Mouse (Mus musculus): ENCODE measurements at regions not wholly inside any gene's neighbourhood (a gene's known extent, or its start where the extent isn't known, plus 50 kb on each side); places are given as distances from the start of the nearest gene placed in this dataset.

- WGBS = 63% methylated on average over 6 of the region's 6 CpGs
- ATAC-seq (ENCODE audit: low FRiP score, low TSS enrichment) = no peak
- H3K36me3 ChIP-seq (ENCODE audit: insufficient read depth, low read length) = no peaks in the 10 kb centered on the region
- H3K4me2 ChIP-seq (replicated peaks; ENCODE audit: low read depth, low read length) = no peak overlapping the region
- no peak overlapping the region for H3K27ac ChIP-seq (ENCODE audit: low read length)
- H3K27me3 ChIP-seq (ENCODE audit: insufficient read depth, low read length) = no peaks in the 10 kb centered on the region
- no peaks in the 10 kb centered on the region for H3K9me3 ChIP-seq (ENCODE audit: low read length)
- H3K4me1 ChIP-seq (ENCODE audit: insufficient read depth, low read length) = no peaks in the 10 kb centered on the region
- no peak overlapping the region for H3K9ac ChIP-seq (replicated peaks; ENCODE audit: low read length)
- H3K4me3 ChIP-seq (ENCODE audit: low read length) = no peak overlapping the region
Observed at GRCm38 (mm10) chr7:72027006-72027405, 279.4 kb downstream of the Mctp2 start.

DNA sequence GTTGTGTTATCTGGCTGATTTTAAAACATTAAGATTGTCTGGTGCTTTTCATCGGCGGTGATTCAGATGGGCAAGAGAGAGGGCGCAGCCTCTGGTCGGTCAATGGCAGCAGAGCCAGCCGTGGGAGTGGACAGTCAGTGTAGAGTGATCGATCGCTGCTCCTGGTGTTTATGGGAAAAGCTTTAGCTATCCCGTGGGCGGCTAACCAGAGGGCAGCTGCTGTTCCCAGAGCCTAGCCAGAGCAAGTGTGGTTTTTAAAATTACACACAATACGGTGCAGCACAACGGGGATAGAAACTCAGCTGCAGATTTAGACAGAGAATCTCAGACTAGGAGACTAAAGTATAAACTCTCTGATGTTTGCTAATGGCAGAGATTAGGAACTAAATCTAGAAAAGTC is 297.3 kb downstream of the Mctp2 start:
- no peak overlapping the region for H3K9ac ChIP-seq (replicated peaks; ENCODE audit: low read length)
- H3K27me3 ChIP-seq (ENCODE audit: insufficient read depth, low read length) = no peaks in the 10 kb centered on the region
- no peaks in the 10 kb centered on the region for H3K9me3 ChIP-seq (ENCODE audit: low read length)
- no peaks in the 10 kb centered on the region for H3K36me3 ChIP-seq (ENCODE audit: insufficient read depth, low read length)
- ATAC-seq (ENCODE audit: low FRiP score, low TSS enrichment) = no peak
- no peak overlapping the region for H3K4me3 ChIP-seq (ENCODE audit: low read length)
- no peak overlapping the region for H3K4me2 ChIP-seq (replicated peaks; ENCODE audit: low read depth, low read length)
- H3K27ac ChIP-seq (ENCODE audit: low read length) = no peak overlapping the region
- WGBS = 60% methylated on average over 11 of the region's 11 CpGs
- no peaks in the 10 kb centered on the region for H3K4me1 ChIP-seq (ENCODE audit: insufficient read depth, low read length)

DNA sequence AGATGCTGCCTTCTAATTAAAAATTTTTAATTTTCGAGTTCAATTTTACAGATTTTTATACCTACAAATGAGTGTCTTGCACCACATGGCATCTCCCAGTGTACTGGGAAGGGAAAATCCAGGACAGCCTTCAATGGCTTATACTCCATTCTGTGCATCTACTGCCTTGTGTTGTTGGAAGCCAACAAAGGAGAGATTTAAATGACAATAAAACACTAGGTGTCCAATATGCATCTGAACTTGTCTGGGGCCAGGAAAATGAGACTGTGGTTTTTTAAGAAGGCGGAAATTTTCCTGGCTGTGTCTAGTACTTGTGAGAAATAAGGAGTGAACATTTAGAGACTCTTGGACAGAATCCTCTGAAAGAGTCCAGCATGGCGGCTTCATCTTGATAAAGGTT is 302.1 kb downstream of the Mctp2 start:
- Histone ChIP-seq H3K36me3 (ENCODE audit: insufficient read depth, low read length) (no peaks in the 10 kb centered on the region), H3K27me3 (ENCODE audit: insufficient read depth, low read length) (no peaks in the 10 kb centered on the region), H3K4me1 (ENCODE audit: insufficient read depth, low read length) (no peaks in the 10 kb centered on the region), H3K9ac (replicated peaks; ENCODE audit: low read length) (no peak overlapping the region), H3K27ac (ENCODE audit: low read length) (no peak overlapping the region), H3K4me2 (replicated peaks; ENCODE audit: low read depth, low read length) (no peak overlapping the region), H3K9me3 (ENCODE audit: low read length) (no peaks in the 10 kb centered on the region), H3K4me3 (ENCODE audit: low read length) (no peak overlapping the region)
- ATAC-seq (ENCODE audit: low FRiP score, low TSS enrichment) = no peak
- 86% methylated on average over 3 of the region's 3 CpGs for WGBS

- Histone ChIP-seq H3K27ac (ENCODE audit: low read length) (no peak overlapping the region), H3K9ac (replicated peaks; ENCODE audit: low read length) (no peak overlapping the region), H3K4me3 (ENCODE audit: low read length) (no peak overlapping the region), H3K27me3 (ENCODE audit: insufficient read depth, low read length) (no peaks in the 10 kb centered on the region), H3K4me1 (ENCODE audit: insufficient read depth, low read length) (no peaks in the 10 kb centered on the region), H3K4me2 (replicated peaks; ENCODE audit: low read depth, low read length) (no peak overlapping the region), H3K9me3 (ENCODE audit: low read length) (no peaks in the 10 kb centered on the region), H3K36me3 (ENCODE audit: insufficient read depth, low read length) (no peaks in the 10 kb centered on the region)
- WGBS = 87% methylated on average over 3 of the region's 3 CpGs
- ATAC-seq (ENCODE audit: low FRiP score, low TSS enrichment) = no peak
Observed at GRCm38 (mm10) chr7:71992526-71992925, 313.9 kb downstream of the Mctp2 start.

DNA sequence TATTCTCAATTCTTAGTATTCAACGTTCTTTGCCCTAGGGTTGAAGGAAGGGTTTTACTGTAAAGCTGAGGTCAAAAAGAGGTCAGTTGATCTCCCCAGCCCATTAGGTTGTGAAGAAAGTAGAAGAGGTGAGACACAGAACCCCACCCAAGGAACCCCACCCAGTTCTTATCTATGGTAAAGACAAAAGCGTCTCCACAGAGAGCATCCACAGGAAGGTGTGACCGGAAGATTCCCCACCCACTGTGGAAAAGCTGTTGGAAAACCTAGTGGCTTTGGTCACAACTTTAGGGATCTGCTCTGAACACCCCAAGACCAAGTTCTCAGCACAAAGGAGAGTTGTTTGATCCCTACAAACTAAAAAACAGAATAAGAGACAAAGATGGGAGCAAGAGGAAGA is 314.6 kb downstream of the Mctp2 start:
- no peak for ATAC-seq (ENCODE audit: low FRiP score, low TSS enrichment)
- Histone ChIP-seq H3K9ac (replicated peaks; ENCODE audit: low read length) (no peak overlapping the region), H3K4me1 (ENCODE audit: insufficient read depth, low read length) (no peaks in the 10 kb centered on the region), H3K27me3 (ENCODE audit: insufficient read depth, low read length) (no peaks in the 10 kb centered on the region), H3K27ac (ENCODE audit: low read length) (no peak overlapping the region), H3K36me3 (ENCODE audit: insufficient read depth, low read length) (no peaks in the 10 kb centered on the region), H3K4me3 (ENCODE audit: low read length) (no peak overlapping the region), H3K9me3 (ENCODE audit: low read length) (no peaks in the 10 kb centered on the region), H3K4me2 (replicated peaks; ENCODE audit: low read depth, low read length) (no peak overlapping the region)
- 87% methylated on average over 3 of the region's 3 CpGs for WGBS

- no peaks in the 10 kb centered on the region for H3K9me3 ChIP-seq (ENCODE audit: low read length)
- no peaks in the 10 kb centered on the region for H3K27me3 ChIP-seq (ENCODE audit: insufficient read depth, low read length)
- no peak overlapping the region for H3K4me3 ChIP-seq (ENCODE audit: low read length)
- H3K36me3 ChIP-seq (ENCODE audit: insufficient read depth, low read length) = no peaks in the 10 kb centered on the region
- ATAC-seq (ENCODE audit: low FRiP score, low TSS enrichment) = 0 out of 2 replicates have a peak, but pooled peaks have one; percentile 27
- no peak overlapping the region for H3K4me2 ChIP-seq (replicated peaks; ENCODE audit: low read depth, low read length)
- no peaks in the 10 kb centered on the region for H3K4me1 ChIP-seq (ENCODE audit: insufficient read depth, low read length)
- no peak overlapping the region for H3K27ac ChIP-seq (ENCODE audit: low read length)
- 74% methylated on average over 4 of the region's 4 CpGs for WGBS
- H3K9ac ChIP-seq (replicated peaks; ENCODE audit: low read length) = no peak overlapping the region
Observed at GRCm38 (mm10) chr7:71991206-71991605, 315.2 kb downstream of the Mctp2 start.

- no peak overlapping the region for H3K27ac ChIP-seq (ENCODE audit: low read length)
- ATAC-seq (ENCODE audit: low FRiP score, low TSS enrichment) = no peak
- no peaks in the 10 kb centered on the region for H3K27me3 ChIP-seq (ENCODE audit: insufficient read depth, low read length)
- H3K4me1 ChIP-seq (ENCODE audit: insufficient read depth, low read length) = peaks cover 4% of the 10 kb centered on the region; the same call in 1 of the 2 replicates
- H3K36me3 ChIP-seq (ENCODE audit: insufficient read depth, low read length) = no peaks in the 10 kb centered on the region
- no peak overlapping the region for H3K9ac ChIP-seq (replicated peaks; ENCODE audit: low read length)
- H3K4me3 ChIP-seq (ENCODE audit: low read length) = no peak overlapping the region
- H3K9me3 ChIP-seq (ENCODE audit: low read length) = no peaks in the 10 kb centered on the region
- no peak overlapping the region for H3K4me2 ChIP-seq (replicated peaks; ENCODE audit: low read depth, low read length)
- WGBS = 75% methylated on average over 4 of the region's 4 CpGs
Observed at GRCm38 (mm10) chr7:71966015-71966414, 340.4 kb downstream of the Mctp2 start.

DNA sequence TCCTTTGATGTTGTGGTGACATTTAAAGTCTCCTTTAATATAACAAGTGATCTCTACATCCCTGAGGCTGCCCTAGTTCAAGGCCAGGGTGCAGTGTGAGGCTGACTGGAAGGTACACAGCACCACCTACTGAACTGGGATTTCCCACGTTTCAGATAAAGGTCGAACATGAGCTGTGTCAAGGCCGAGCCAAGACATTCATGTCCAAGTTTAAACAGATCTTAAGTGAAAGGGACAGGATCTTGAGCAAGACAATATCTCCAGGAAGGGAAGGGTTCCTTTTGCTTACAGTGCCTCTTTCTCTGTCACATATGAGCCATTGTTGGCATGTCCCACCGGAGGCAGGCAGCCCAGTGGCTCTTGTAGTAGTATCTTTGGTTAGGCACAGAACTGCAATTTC is 343.0 kb downstream of the Mctp2 start:
- Histone ChIP-seq H3K9ac (replicated peaks; ENCODE audit: low read length) (no peak overlapping the region), H3K4me1 (ENCODE audit: insufficient read depth, low read length) (peaks cover 12% of the 10 kb centered on the region), H3K36me3 (ENCODE audit: insufficient read depth, low read length) (no peaks in the 10 kb centered on the region), H3K27ac (ENCODE audit: low read length) (no peak overlapping the region), H3K4me3 (ENCODE audit: low read length) (no peak overlapping the region), H3K9me3 (ENCODE audit: low read length) (no peaks in the 10 kb centered on the region), H3K4me2 (replicated peaks; ENCODE audit: low read depth, low read length) (no peak overlapping the region), H3K27me3 (ENCODE audit: insufficient read depth, low read length) (no peaks in the 10 kb centered on the region)
- no peak for ATAC-seq (ENCODE audit: low FRiP score, low TSS enrichment)
- WGBS = 62% methylated on average over 4 of the region's 4 CpGs

GRCm38 (mm10) chr7:71962851-71963250 is 343.6 kb downstream of the Mctp2 start:
- ATAC-seq (ENCODE audit: low FRiP score, low TSS enrichment) = no peak
- no peak overlapping the region for H3K4me2 ChIP-seq (replicated peaks; ENCODE audit: low read depth, low read length)
- no peaks in the 10 kb centered on the region for H3K27me3 ChIP-seq (ENCODE audit: insufficient read depth, low read length)
- no peak overlapping the region for H3K4me3 ChIP-seq (ENCODE audit: low read length)
- no peak overlapping the region for H3K27ac ChIP-seq (ENCODE audit: low read length)
- no peaks in the 10 kb centered on the region for H3K9me3 ChIP-seq (ENCODE audit: low read length)
- no peaks in the 10 kb centered on the region for H3K36me3 ChIP-seq (ENCODE audit: insufficient read depth, low read length)
- H3K4me1 ChIP-seq (ENCODE audit: insufficient read depth, low read length) = peaks cover 12% of the 10 kb centered on the region
- no peak overlapping the region for H3K9ac ChIP-seq (replicated peaks; ENCODE audit: low read length)
- 85% methylated on average over 3 of the region's 3 CpGs for WGBS

DNA sequence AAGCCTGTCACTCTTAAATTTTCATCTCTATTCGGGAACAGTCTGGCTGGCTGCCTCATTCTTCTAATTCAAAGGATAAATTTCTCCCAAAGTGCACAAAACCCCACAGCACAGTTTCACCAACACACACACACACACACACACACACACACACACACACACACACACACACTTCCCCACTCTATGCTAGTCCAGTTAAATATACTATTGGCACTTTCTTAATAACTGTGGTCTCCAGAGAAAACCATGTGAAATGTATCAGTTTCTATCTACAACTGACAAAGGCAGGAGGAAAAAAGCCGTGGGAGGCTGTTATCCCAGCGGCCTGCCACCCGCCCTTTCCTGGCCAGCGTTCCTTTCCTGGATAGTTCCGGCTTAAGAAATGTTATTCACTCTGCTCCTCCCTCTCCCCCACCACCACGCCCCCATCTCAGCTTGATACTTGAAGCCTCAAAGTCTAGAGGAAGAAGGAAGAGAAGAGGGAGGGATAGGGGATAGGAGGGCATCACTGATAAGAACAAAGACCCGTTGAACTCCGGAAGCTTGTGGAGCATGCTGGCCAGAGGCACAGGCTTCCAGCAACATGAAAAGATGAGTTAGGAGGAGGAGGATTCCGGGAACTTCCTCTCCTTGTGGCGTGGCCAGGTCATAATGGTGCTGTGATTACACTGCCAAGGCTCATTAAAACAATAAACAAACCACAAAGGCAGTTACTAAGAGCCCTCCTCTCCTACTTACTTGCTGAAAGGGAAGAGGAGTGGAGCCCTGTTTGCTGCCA is 345.8 kb downstream of the Mctp2 start:
- peaks cover 12% of the 10 kb centered on the region for H3K4me1 ChIP-seq (ENCODE audit: insufficient read depth, low read length)
- WGBS = under 1% methylated on average over 10 of the region's 11 CpGs
- H3K4me3 ChIP-seq (ENCODE audit: low read length) = peak overlapping the region; percentile 17
- H3K9me3 ChIP-seq (ENCODE audit: low read length) = no peaks in the 10 kb centered on the region
- H3K36me3 ChIP-seq (ENCODE audit: insufficient read depth, low read length) = no peaks in the 10 kb centered on the region
- H3K27me3 ChIP-seq (ENCODE audit: insufficient read depth, low read length) = no peaks in the 10 kb centered on the region
- H3K9ac ChIP-seq (replicated peaks; ENCODE audit: low read length) = 0 out of 2 replicates have a peak overlapping the region, but pooled peaks have one; percentile 13
- peak; percentile 92 for ATAC-seq (ENCODE audit: low FRiP score, low TSS enrichment)
- peak overlapping the region; percentile 80 for H3K27ac ChIP-seq (ENCODE audit: low read length)
- peak overlapping the region; percentile 49 for H3K4me2 ChIP-seq (replicated peaks; ENCODE audit: low read depth, low read length)
